Mouse (Mus musculus): Measurements from ENCODE around the gene Tbc1d14. TPM values are rescaled to one million over a fixed set of nuclear protein-coding genes. Genes with fewer than 3 reads are reported as not detected.

Gene Tbc1d14
- polyA plus RNA-seq, 1 experiment from 2014 or later = 9.3 TPM

DNA sequence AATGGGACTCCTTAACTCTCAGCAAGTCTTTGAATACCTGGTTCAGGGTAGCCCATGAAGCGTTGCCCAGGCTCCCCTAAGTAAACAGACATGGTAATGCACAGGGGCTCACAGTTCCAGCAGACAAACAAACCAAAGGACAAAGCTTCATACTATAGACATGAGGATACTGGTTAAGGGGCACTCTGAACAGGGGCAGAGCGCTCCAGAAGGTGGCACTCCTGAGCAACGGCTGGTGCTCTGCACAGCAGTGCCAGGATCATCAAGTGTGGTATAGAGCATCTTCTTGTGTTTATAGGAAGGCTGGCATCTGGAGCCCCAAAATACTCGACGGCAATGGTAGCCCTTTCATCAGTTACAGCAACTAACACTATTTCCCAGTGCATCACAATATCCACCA lies 10.0 kb upstream of the Tbc1d14 start:
- no peak for ATAC-seq (ENCODE audit: low read depth)
- Histone ChIP-seq H3K9me3 (replicated peaks; ENCODE audit: control insufficient read depth, low read length) (no peaks in the 10 kb centered on the region), H3K4me2 (ENCODE audit: low read depth, low read length) (no peak overlapping the region), H3K27me3 (ENCODE audit: control insufficient read depth, insufficient read depth, low read depth, low read length) (no peaks in the 10 kb centered on the region), H3K4me3 (ENCODE audit: low read depth, low read length) (no peak overlapping the region), H3K4me1 (ENCODE audit: control insufficient read depth, low read depth, low read length) (no peaks in the 10 kb centered on the region; the same call in 1 of the 2 replicates), H3K9ac (ENCODE audit: low read depth, low read length) (no peak overlapping the region), H3K27ac (ENCODE audit: low read length) (no peak overlapping the region), H3K36me3 (ENCODE audit: control insufficient read depth, insufficient read depth) (peaks cover 63% of the 10 kb centered on the region)
- WGBS (ENCODE audit: insufficient replicate concordance) = 73% methylated on average over 5 of the region's 5 CpGs

DNA sequence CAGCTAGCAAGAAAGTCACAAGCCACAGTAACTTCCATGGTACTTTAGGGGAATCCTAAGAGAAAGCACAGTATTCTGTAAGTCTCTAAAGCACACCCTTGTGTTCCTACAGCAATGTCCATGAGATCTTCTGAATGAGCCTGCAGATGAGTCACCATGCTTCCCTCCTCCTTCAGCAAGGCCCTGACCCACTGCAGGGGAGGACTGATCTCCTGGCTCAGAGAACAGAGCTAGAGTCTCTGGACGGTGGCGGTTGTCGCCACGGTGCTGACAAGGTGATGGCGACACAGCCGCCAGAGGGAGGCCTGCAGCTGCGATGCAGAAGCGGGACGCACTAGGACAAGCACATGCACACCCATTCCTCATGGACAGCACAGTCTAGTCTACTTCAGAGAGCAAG lies 9.0 kb upstream of the Tbc1d14 start:
- H3K27me3 ChIP-seq (ENCODE audit: control insufficient read depth, insufficient read depth, low read depth, low read length) = no peaks in the 10 kb centered on the region
- no peaks in the 10 kb centered on the region; the same call in 1 of the 2 replicates for H3K4me1 ChIP-seq (ENCODE audit: control insufficient read depth, low read depth, low read length)
- H3K9ac ChIP-seq (ENCODE audit: low read depth, low read length) = no peak overlapping the region
- H3K4me2 ChIP-seq (ENCODE audit: low read depth, low read length) = no peak overlapping the region
- H3K4me3 ChIP-seq (ENCODE audit: low read depth, low read length) = no peak overlapping the region
- ATAC-seq (ENCODE audit: low read depth) = no peak
- peaks cover 58% of the 10 kb centered on the region for H3K36me3 ChIP-seq (ENCODE audit: control insufficient read depth, insufficient read depth)
- H3K27ac ChIP-seq (ENCODE audit: low read length) = no peak overlapping the region
- 83% methylated on average over 9 of the region's 9 CpGs for WGBS (ENCODE audit: insufficient replicate concordance)
- H3K9me3 ChIP-seq (replicated peaks; ENCODE audit: control insufficient read depth, low read length) = no peaks in the 10 kb centered on the region

DNA sequence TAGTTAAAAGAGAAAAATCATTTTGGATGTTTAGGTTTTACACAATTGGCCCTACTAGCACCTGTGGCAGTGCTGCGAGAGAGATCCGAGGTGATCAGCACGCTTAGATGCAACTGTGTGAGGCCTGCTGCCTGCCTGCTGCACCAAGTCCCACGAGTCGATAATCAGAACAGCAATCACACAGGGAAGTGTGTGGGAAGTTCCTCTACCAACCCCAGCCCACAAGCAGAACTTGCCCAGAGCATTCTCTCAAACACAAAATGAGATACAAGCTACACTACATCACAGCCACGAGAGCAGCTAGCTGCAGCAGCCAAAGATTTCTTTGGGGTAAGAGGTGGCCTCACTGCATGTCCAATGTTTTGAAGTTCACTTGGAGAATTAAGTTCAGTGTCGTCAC lies 8.4 kb upstream of the Tbc1d14 start:
- H3K27ac ChIP-seq (ENCODE audit: low read length) = no peak overlapping the region
- H3K4me2 ChIP-seq (ENCODE audit: low read depth, low read length) = no peak overlapping the region
- H3K4me3 ChIP-seq (ENCODE audit: low read depth, low read length) = no peak overlapping the region
- 45% methylated on average over 7 of the region's 7 CpGs for WGBS (ENCODE audit: insufficient replicate concordance)
- H3K9ac ChIP-seq (ENCODE audit: low read depth, low read length) = no peak overlapping the region
- no peaks in the 10 kb centered on the region for H3K9me3 ChIP-seq (replicated peaks; ENCODE audit: control insufficient read depth, low read length)
- ATAC-seq (ENCODE audit: low read depth) = no peak
- no peaks in the 10 kb centered on the region; the same call in 1 of the 2 replicates for H3K4me1 ChIP-seq (ENCODE audit: control insufficient read depth, low read depth, low read length)
- H3K27me3 ChIP-seq (ENCODE audit: control insufficient read depth, insufficient read depth, low read depth, low read length) = no peaks in the 10 kb centered on the region
- peaks cover 53% of the 10 kb centered on the region for H3K36me3 ChIP-seq (ENCODE audit: control insufficient read depth, insufficient read depth)

DNA sequence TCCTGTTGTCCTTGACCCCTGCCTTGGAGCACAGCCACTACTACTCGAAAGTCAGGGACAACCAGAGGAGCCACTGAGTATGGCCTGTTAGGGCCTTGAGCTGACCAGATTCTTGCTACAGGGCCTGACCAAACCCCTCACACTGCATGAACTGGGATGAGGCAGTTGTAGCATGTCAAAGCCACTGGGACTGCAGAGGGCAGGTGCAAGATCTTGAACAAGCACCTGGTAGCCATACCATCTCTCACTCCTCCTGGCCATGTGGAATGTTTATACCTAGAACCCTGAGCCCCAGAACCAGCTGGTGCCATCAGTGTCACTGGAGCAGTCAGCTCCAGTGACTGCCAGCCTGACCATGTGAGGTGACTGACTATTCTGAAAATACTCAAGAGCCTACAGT lies 5.8 kb upstream of the Tbc1d14 start:
- no peaks in the 10 kb centered on the region for H3K9me3 ChIP-seq (replicated peaks; ENCODE audit: control insufficient read depth, low read length)
- no peak overlapping the region for H3K27ac ChIP-seq (ENCODE audit: low read length)
- H3K27me3 ChIP-seq (ENCODE audit: control insufficient read depth, insufficient read depth, low read depth, low read length) = no peaks in the 10 kb centered on the region
- H3K36me3 ChIP-seq (ENCODE audit: control insufficient read depth, insufficient read depth) = peaks cover 38% of the 10 kb centered on the region
- no peak overlapping the region for H3K4me2 ChIP-seq (ENCODE audit: low read depth, low read length)
- no peak overlapping the region for H3K9ac ChIP-seq (ENCODE audit: low read depth, low read length)
- H3K4me3 ChIP-seq (ENCODE audit: low read depth, low read length) = no peak overlapping the region
- H3K4me1 ChIP-seq (ENCODE audit: control insufficient read depth, low read depth, low read length) = no peaks in the 10 kb centered on the region; the same call in none of the 2 replicates
- WGBS (ENCODE audit: insufficient replicate concordance) = 78% methylated on average over 1 of the region's 1 CpGs
- ATAC-seq (ENCODE audit: low read depth) = no peak

DNA sequence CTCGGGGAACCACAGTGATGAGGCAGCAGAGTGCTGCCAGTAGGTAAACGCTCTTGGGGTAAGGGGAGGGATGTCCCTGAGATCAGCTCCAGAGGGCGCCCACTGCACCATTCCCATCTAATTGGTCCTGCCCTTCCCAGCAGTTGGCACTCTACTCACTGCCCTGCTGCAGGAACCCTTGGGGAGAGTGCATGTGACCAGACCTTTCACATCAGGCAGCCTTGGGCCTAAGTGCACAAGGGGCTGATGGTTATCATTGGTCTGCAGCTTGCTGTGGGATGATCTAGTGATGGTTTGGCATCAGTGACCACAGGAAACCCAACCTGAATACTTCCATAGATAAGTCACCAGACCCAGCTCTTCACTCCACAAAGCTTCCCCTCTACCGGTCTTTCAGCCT lies 4.6 kb upstream of the Tbc1d14 start:
- Histone ChIP-seq H3K36me3 (ENCODE audit: control insufficient read depth, insufficient read depth) (peaks cover 25% of the 10 kb centered on the region), H3K4me1 (ENCODE audit: control insufficient read depth, low read depth, low read length) (no peaks in the 10 kb centered on the region; the same call in none of the 2 replicates), H3K27me3 (ENCODE audit: control insufficient read depth, insufficient read depth, low read depth, low read length) (no peaks in the 10 kb centered on the region), H3K9me3 (replicated peaks; ENCODE audit: control insufficient read depth, low read length) (no peaks in the 10 kb centered on the region), H3K4me2 (ENCODE audit: low read depth, low read length) (no peak overlapping the region), H3K27ac (ENCODE audit: low read length) (no peak overlapping the region), H3K9ac (ENCODE audit: low read depth, low read length) (no peak overlapping the region), H3K4me3 (ENCODE audit: low read depth, low read length) (no peak overlapping the region)
- no peak for ATAC-seq (ENCODE audit: low read depth)
- 13% methylated on average over 4 of the region's 4 CpGs for WGBS (ENCODE audit: insufficient replicate concordance)

DNA sequence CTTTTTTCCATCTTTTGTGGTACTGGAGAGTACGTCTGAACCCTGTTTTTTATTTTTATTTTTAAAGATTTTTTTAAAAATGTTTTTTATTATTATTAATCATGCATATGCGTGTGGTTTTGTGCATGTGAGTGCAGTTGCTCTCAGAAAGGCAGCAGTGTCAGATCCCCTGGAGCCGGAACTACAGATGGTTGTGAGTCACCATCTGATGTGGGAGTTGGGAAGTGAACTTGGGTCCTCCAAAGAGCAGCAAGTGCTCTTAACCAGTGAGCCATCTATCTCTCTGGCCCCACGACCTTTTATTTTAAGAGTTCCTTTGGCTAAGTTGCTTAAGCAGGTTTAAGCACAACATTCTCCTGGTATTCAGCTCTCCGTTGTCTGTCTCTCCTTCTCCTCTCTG lies 3.1 kb upstream of the Tbc1d14 start:
- 49% methylated on average over 5 of the region's 5 CpGs for WGBS (ENCODE audit: insufficient replicate concordance)
- no peak overlapping the region for H3K4me2 ChIP-seq (ENCODE audit: low read depth, low read length)
- H3K9me3 ChIP-seq (replicated peaks; ENCODE audit: control insufficient read depth, low read length) = no peaks in the 10 kb centered on the region
- no peak overlapping the region for H3K27ac ChIP-seq (ENCODE audit: low read length)
- H3K27me3 ChIP-seq (ENCODE audit: control insufficient read depth, insufficient read depth, low read depth, low read length) = no peaks in the 10 kb centered on the region
- H3K9ac ChIP-seq (ENCODE audit: low read depth, low read length) = no peak overlapping the region
- no peaks in the 10 kb centered on the region; the same call in none of the 2 replicates for H3K4me1 ChIP-seq (ENCODE audit: control insufficient read depth, low read depth, low read length)
- H3K36me3 ChIP-seq (ENCODE audit: control insufficient read depth, insufficient read depth) = peaks cover 12% of the 10 kb centered on the region
- no peak overlapping the region for H3K4me3 ChIP-seq (ENCODE audit: low read depth, low read length)
- ATAC-seq (ENCODE audit: low read depth) = no peak

DNA sequence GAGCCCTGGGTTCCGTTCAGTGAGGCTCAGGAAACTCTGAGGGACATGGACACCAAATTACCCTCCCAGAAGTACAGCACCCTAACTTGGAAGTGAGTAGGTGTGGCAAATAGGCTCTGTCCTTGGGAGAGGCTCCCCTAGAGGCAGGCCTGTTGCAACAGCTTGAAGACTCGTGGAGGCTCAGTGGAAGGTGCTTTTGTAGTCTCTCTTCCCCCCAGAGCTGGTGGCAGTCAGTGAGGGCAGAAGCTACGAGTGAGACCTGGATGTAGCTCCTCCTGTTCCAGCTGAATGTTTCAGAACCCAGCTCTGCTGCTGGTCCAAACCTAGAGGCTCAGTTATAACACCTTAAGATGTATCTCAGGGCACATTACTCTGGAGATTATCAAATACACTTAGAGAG lies 2.0 kb upstream of the Tbc1d14 start:
- H3K36me3 ChIP-seq (ENCODE audit: control insufficient read depth, insufficient read depth) = peaks cover 3% of the 10 kb centered on the region; the same call in 1 of the 2 replicates
- H3K4me3 ChIP-seq (ENCODE audit: low read depth, low read length) = no peak overlapping the region
- 15% methylated on average over 3 of the region's 3 CpGs for WGBS (ENCODE audit: insufficient replicate concordance)
- H3K9me3 ChIP-seq (replicated peaks; ENCODE audit: control insufficient read depth, low read length) = no peaks in the 10 kb centered on the region
- no peak overlapping the region for H3K4me2 ChIP-seq (ENCODE audit: low read depth, low read length)
- no peaks in the 10 kb centered on the region for H3K27me3 ChIP-seq (ENCODE audit: control insufficient read depth, insufficient read depth, low read depth, low read length)
- no peak overlapping the region for H3K27ac ChIP-seq (ENCODE audit: low read length)
- no peaks in the 10 kb centered on the region; the same call in none of the 2 replicates for H3K4me1 ChIP-seq (ENCODE audit: control insufficient read depth, low read depth, low read length)
- no peak overlapping the region for H3K9ac ChIP-seq (ENCODE audit: low read depth, low read length)
- no peak for ATAC-seq (ENCODE audit: low read depth)

DNA sequence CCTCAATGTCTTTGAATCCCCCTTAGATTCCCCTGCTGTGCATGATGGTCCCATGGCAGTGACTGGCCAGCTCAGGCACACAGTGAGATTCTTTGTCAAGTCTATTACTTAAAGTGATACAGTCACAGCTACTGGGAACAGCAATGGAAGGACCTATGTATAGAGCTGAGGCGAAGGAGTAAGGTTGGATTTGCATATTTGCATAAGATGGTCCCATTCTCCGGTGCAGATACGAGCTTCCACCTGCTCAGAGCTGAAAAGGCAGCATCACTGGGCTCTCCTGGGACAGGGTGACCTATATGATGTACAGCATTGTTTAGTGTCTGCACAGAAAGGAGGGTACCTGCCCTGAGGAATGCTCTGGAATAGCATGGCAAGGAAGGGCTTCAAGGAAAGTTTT lies 1.3 kb upstream of the Tbc1d14 start:
- H3K4me1 ChIP-seq (ENCODE audit: control insufficient read depth, low read depth, low read length) = no peaks in the 10 kb centered on the region; the same call in none of the 2 replicates
- no peak overlapping the region for H3K4me2 ChIP-seq (ENCODE audit: low read depth, low read length)
- no peak for ATAC-seq (ENCODE audit: low read depth)
- no peaks in the 10 kb centered on the region for H3K27me3 ChIP-seq (ENCODE audit: control insufficient read depth, insufficient read depth, low read depth, low read length)
- no peak overlapping the region for H3K4me3 ChIP-seq (ENCODE audit: low read depth, low read length)
- no peak overlapping the region for H3K9ac ChIP-seq (ENCODE audit: low read depth, low read length)
- H3K36me3 ChIP-seq (ENCODE audit: control insufficient read depth, insufficient read depth) = no peaks in the 10 kb centered on the region; the same call in 1 of the 2 replicates
- H3K27ac ChIP-seq (ENCODE audit: low read length) = no peak overlapping the region
- H3K9me3 ChIP-seq (replicated peaks; ENCODE audit: control insufficient read depth, low read length) = no peaks in the 10 kb centered on the region
- WGBS (ENCODE audit: insufficient replicate concordance) = 78% methylated on average over 3 of the region's 3 CpGs

DNA sequence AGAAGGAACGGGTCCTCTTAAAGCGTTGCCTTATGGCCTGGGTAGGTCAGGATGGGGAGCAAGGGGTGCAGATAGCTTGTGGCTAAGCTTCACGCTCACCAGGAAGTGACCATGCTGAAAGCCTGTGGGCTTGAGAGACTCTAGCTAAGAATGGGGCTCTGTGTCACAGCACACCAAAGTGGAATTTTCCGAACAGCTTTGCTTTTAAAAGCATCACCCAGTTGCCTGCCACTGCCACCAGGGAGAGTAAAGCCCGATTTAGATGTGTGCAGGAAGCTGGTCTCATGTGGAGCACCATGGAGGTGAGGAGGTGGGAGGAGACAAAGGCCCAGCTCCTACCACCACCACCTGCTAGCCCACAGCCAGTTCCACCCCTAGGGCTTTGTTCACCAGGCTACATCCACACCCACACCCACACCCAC lies 2.6 kb downstream of the Tbc1d14 start:
- H3K27ac ChIP-seq (ENCODE audit: low read length) = no peak overlapping the region
- no peaks in the 10 kb centered on the region; the same call in 1 of the 2 replicates for H3K4me1 ChIP-seq (ENCODE audit: control insufficient read depth, low read depth, low read length)
- no peak overlapping the region for H3K4me2 ChIP-seq (ENCODE audit: low read depth, low read length)
- H3K9ac ChIP-seq (ENCODE audit: low read depth, low read length) = no peak overlapping the region
- H3K9me3 ChIP-seq (replicated peaks; ENCODE audit: control insufficient read depth, low read length) = no peaks in the 10 kb centered on the region
- ATAC-seq (ENCODE audit: low read depth) = no peak
- H3K27me3 ChIP-seq (ENCODE audit: control insufficient read depth, insufficient read depth, low read depth, low read length) = no peaks in the 10 kb centered on the region
- no peak overlapping the region for H3K4me3 ChIP-seq (ENCODE audit: low read depth, low read length)
- no peaks in the 10 kb centered on the region for H3K36me3 ChIP-seq (ENCODE audit: control insufficient read depth, insufficient read depth)
- 30% methylated on average over 5 of the region's 5 CpGs for WGBS (ENCODE audit: insufficient replicate concordance)

Data from liver, embryonic 16.5 days (tissue).